Mouse (Mus musculus) kidney, adult 2 months (tissue): ENCODE results near the gene Ephb3.

Source experiments
- CTCF ChIP-seq: fragments of 200-500 bp; conservative IDR thresholded peaks from 2 replicates; pipeline ENCODE4 v1.5.1; 2011; ENCODE audit warnings: low read depth, mild to moderate bottlenecking, control low read depth, low read length, moderate library complexity, mixed read lengths; ENCODE audit not compliant: insufficient read depth, insufficient read length
- POLR2A ChIP-seq: fragments of 200-500 bp; IDR thresholded peaks from one replicate; pipeline ENCODE4 v1.6.1; 2011; ENCODE audit warnings: low read depth, low read length, control low read depth

DNA sequence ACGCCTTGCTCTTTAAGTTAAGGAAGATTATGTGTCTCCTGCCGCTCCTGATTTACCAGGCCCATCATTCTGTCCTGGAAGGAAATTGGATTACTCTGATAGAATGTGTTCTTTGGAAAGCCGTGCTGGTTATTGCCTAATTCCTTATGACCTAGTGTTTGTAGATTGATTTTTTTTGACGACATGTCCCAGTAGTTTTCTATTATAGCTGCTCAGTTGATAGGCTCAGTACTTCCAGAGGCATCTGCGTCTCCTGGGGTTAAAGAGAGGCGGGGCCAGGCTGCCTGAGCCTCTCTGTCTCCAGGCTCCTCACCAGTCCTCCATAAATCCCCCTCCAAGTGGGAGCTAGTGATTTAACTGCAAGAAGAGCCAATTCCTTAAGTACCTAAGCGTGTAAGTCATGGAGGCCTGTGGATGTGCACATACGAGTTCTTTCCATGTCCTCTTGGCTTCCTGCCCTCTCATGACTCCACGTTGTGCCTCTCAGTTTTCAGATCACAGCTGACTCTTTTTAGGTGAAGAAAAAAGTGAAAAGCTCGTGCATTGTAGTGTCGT, 47.9 kb downstream of the Ephb3 start:
- TF ChIP-seq CTCF (no peak), POLR2A (no peak)
